Mouse (Mus musculus): Measurements from ENCODE around the gene Lemd2. TPM values are rescaled to one million over a fixed set of nuclear protein-coding genes. Genes with fewer than 3 reads are reported as not detected.

Gene Lemd2
- polyA plus RNA-seq, 1 experiment from 2014 or later: 12.8 TPM

DNA sequence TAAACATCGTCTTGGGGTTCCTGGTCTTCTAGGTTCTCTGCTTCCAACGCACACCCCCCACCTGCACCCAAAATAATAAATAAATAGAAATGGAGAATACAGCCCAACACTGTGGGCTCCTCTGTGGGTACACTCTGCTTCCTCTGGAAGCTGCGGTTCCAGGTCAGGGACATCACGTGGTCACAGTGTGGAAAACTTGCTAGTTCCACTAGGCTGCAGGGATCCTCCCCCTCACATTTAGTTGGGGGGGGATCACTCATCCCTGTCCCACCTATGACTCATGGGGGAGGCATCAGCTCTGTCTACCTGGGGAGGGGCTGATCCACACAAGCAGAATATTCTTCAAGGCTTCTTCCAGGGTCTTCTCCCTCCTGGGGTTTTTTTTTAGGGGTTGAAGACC lies 60.1 kb downstream of the Lemd2 start:
- H3K9me3 ChIP-seq (ENCODE audit: control insufficient read depth, low read length): no peaks in the 10 kb centered on the region
- H3K4me3 ChIP-seq (ENCODE audit: control insufficient read depth in 1 of 2, insufficient read depth in 1 of 2, low read depth in 1 of 2, low read length in 2 of 2): no peak overlapping the region
- no peaks in the 10 kb centered on the region for H3K27me3 ChIP-seq (ENCODE audit: control insufficient read depth, insufficient read depth, low read length)
- H3K9ac ChIP-seq (ENCODE audit: low read length): no peak overlapping the region
- 74% methylated on average over 4 of the region's 4 CpGs for WGBS
- H3K4me2 ChIP-seq (ENCODE audit: low read length): no peak overlapping the region
- no peak for ATAC-seq (ENCODE audit: insufficient number of reproducible peaks, insufficient read depth, low FRiP score, low read depth)
- H3K27ac ChIP-seq (replicated peaks in 1 of 2; ENCODE audit: control insufficient read depth in 1 of 2, insufficient read depth in 1 of 2, low read depth in 2 of 2, low read length in 2 of 2): no peak overlapping the region
- no peaks in the 10 kb centered on the region for H3K36me3 ChIP-seq (ENCODE audit: control insufficient read depth, insufficient read depth, low read length)
- peaks cover 0 to 2% of the 10 kb centered on the region in 2 experiments; a peak in 1 of 4 replicates for H3K4me1 ChIP-seq (ENCODE audit: control insufficient read depth in 2 of 2, insufficient read depth in 2 of 2, low read length in 2 of 2)

DNA sequence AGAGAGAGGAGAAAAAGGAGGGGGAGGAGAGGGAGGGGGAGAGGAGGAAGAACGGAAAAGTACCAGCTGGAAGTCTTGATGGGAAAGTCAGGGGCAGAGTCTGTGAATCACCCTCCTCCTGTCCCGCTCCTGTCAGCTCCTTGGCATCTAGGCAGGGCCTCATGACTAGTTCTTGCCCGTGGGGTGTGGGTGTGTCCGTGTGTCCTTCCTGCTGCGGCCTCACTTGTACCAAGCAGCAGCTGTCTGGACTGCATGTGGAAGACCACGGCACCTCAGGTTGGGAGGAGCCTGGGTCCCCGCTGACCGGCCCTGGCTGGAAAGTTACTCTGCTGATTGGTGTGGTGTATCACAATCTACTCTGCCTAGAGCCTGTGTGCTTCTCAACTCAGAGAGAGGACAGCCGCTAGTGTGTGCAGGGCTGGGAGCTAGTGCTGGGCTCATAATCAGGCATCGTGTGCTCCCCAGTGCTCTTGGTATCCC lies 62.3 kb downstream of the Lemd2 start:
- no peaks in the 10 kb centered on the region for H3K27me3 ChIP-seq (ENCODE audit: control insufficient read depth, insufficient read depth, low read length)
- WGBS: 36% methylated on average over 10 of the region's 10 CpGs
- H3K36me3 ChIP-seq (ENCODE audit: control insufficient read depth, insufficient read depth, low read length): no peaks in the 10 kb centered on the region
- H3K27ac ChIP-seq (replicated peaks in 1 of 2; ENCODE audit: control insufficient read depth in 1 of 2, insufficient read depth in 1 of 2, low read depth in 2 of 2, low read length in 2 of 2): no peak overlapping the region
- no peak overlapping the region for H3K4me3 ChIP-seq (ENCODE audit: control insufficient read depth in 1 of 2, insufficient read depth in 1 of 2, low read depth in 1 of 2, low read length in 2 of 2)
- peak; percentile 44 for ATAC-seq (ENCODE audit: insufficient number of reproducible peaks, insufficient read depth, low FRiP score, low read depth)
- no peak overlapping the region for H3K4me2 ChIP-seq (ENCODE audit: low read length)
- H3K4me1 ChIP-seq (ENCODE audit: control insufficient read depth in 2 of 2, insufficient read depth in 2 of 2, low read length in 2 of 2): peaks cover 0 to 2% of the 10 kb centered on the region in 2 experiments; a peak in 1 of 4 replicates
- H3K9ac ChIP-seq (ENCODE audit: low read length): no peak overlapping the region
- H3K9me3 ChIP-seq (ENCODE audit: control insufficient read depth, low read length): no peaks in the 10 kb centered on the region

DNA sequence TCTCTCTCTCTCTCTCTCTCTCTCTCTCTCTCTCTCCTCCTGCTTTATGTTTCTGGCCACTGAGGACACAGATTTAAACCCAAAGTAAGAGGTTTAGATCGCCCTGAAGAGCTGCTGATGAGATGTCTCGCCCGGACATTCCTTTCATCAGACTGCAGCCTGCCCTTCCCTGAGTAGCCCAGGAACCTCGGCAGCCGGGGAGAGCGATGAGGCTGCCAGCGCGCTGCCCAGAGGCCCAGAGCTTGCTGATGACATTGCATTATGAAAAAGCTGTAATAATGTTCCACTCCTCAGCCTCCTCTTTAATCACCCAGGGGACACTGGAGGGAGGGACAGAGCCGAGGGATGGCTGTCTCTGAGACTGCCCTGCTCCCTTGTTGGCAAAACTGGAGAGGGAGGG lies 64.0 kb downstream of the Lemd2 start:
- no peaks in the 10 kb centered on the region for H3K36me3 ChIP-seq (ENCODE audit: control insufficient read depth, insufficient read depth, low read length)
- ATAC-seq (ENCODE audit: insufficient number of reproducible peaks, insufficient read depth, low FRiP score, low read depth): no peak
- H3K9me3 ChIP-seq (ENCODE audit: control insufficient read depth, low read length): 0 out of 2 replicates have a peak, but pooled peaks cover 2% of the 10 kb centered on the region
- no peak overlapping the region for H3K9ac ChIP-seq (ENCODE audit: low read length)
- no peak overlapping the region for H3K27ac ChIP-seq (replicated peaks in 1 of 2; ENCODE audit: control insufficient read depth in 1 of 2, insufficient read depth in 1 of 2, low read depth in 2 of 2, low read length in 2 of 2)
- H3K27me3 ChIP-seq (ENCODE audit: control insufficient read depth, insufficient read depth, low read length): no peaks in the 10 kb centered on the region
- no peaks in the 10 kb centered on the region for H3K4me1 ChIP-seq (ENCODE audit: control insufficient read depth in 2 of 2, insufficient read depth in 2 of 2, low read length in 2 of 2)
- H3K4me2 ChIP-seq (ENCODE audit: low read length): no peak overlapping the region
- 46% methylated on average over 9 of the region's 9 CpGs for WGBS
- no peak overlapping the region for H3K4me3 ChIP-seq (ENCODE audit: control insufficient read depth in 1 of 2, insufficient read depth in 1 of 2, low read depth in 1 of 2, low read length in 2 of 2)

Other genes with a start within 250 kb of the Lemd2 start
- gene Zbtb9, start 231.3 kb downstream of the Lemd2 start, polyA plus RNA-seq (2014; fragmentation: Nextera tagmentation; extraction: Ambion mirVana): 6.8 TPM in 2 replicates
- 8.2 and 10.5 TPM in 2 replicates for gene Bak1, start 175.5 kb downstream of the Lemd2 start, polyA plus RNA-seq (2014; fragmentation: Nextera tagmentation; extraction: Ambion mirVana)
- 1.7 TPM in 2 replicates for gene Itpr3, start 147.2 kb downstream of the Lemd2 start, polyA plus RNA-seq (2014; fragmentation: Nextera tagmentation; extraction: Ambion mirVana)
- gene Uqcc2, start 70.6 kb downstream of the Lemd2 start, polyA plus RNA-seq (2014; fragmentation: Nextera tagmentation; extraction: Ambion mirVana): 307 and 339 TPM in 2 replicates
- gene Ip6k3, start 36.7 kb downstream of the Lemd2 start, polyA plus RNA-seq (2014; fragmentation: Nextera tagmentation; extraction: Ambion mirVana): 0.22 and 0.32 TPM in 2 replicates